Mouse (Mus musculus) erythroblast, embryonic 14.5 days (primary cell): Measurements from ENCODE around the gene Slc17a3.

ENCODE experiments used
- GATA1 ChIP-seq: IDR thresholded peaks from 2 replicates; pipeline ENCODE4 v1.6.1; 2012; ENCODE audit warnings: low read length, inconsistent platforms, mixed read lengths
- TAL1 ChIP-seq: IDR thresholded peaks from 3 replicates; pipeline ENCODE4 v1.6.1; 2012; ENCODE audit warnings: low read length, inconsistent platforms, mixed read lengths

DNA sequence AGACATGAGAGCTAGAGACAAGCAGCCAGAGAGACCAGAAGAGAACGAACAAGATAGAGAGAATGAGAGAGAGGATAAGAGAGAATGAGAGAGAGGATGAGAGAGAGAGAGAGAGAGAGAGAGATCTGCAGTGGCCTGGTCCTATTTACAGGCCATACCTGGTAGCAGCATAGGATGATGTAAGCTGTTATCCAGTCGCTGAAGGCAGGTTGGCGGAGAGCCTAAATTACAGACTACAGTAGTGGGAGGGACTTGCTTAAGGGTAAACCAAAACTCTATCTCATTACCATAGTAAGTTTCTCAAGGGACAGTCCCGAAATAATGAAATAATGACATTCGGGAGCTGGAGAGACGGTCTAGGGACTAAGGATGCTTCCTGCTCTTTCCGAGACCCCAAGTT, 28.2 kb downstream of the Slc17a3 start, which contains the start of gene Slc17a1:
- TF ChIP-seq TAL1, result no peak
- TF ChIP-seq GATA1, result no peak
